Mouse (Mus musculus) thymus, postnatal 14 days (tissue): ENCODE data around the gene Snx9.

Experiments
- DNase-seq: peaks from one replicate; pipeline ENCODE4 v3.0.0; 2021

The Snx9 gene

GRCm38 (mm10) chr17:5807847-5808386, 33.2 kb upstream of the Snx9 start:
- no peak for DNase-seq

DNA sequence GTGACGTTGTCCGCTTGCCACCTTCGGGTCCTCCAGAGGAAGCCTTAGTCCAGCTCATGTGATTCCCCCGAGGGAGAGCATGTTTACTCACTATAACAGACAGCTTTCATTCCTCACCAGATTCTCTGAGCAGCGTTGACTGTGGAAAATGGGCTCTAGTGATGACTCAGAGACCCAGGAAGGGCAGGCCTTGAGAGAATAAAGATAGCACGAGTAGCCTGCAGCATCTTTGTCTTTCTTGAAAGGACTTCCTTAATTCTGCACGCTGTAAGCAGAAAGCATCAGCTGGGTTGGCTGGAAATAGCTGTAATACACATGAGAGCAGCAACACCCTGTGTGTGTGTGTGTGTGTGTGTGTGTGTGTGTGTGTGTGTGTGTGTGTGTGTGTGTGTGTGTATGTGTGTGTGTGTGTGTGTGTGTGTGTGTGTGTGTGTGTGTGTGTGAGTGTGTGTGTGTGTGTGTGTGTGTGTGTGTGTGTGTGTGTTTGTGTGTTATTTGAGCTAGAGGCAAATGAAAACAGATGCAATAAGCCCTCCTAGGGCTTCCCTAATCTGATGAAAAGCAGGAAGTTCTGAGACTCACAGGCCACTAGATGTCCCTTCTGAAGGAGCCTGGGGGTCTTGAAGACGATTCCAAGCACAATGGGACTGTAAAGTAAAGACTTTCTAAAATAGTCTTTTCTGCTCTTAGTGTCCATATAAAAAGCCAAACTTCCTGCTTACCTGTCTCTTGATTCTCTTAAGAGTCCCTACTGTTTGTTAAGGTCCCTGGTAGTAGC, 27.1 kb upstream of the Snx9 start:
- DNase-seq: no peak

DNA sequence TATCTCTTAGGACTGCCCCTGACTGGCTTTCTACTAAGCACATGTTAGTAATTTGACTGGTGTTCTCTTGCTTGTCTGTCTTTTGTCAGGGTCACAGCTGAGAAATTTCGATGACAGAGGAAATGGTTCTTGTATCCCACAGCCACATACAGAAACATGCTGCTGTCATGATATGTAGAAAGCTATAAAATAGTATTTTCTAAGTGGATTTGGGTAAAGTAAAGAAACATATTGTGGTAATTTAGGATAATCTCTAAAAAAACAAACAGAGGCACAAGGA, 26.5 kb upstream of the Snx9 start:
- no peak for DNase-seq

- DNase-seq: no peak
These were observed 23.3 kb upstream of the Snx9 start for GRCm38 (mm10) chr17:5817871-5818270.

DNA sequence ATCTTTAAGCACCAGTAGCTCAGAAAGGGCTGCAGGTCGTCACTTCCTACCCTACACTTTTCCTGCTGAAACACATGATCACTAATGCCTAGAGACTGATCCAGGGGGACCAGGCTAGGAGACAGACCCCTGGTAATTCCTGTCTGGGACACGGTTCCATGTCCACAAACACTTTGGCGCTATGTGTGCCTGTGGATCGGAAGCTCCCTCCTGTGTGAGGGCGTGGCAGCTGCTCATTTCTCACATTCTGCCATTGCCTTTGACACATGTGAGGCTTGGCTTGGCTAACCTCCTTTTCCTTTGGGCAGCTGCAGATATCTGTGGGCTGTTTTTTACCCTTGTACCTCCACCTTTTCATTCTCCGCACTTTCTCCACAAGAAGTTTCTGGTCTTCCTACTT, 22.0 kb upstream of the Snx9 start:
- no peak for DNase-seq

GRCm38 (mm10) chr17:5819799-5820201, 21.3 kb upstream of the Snx9 start:
- DNase-seq: no peak

- no peak for DNase-seq
These were observed 18.6 kb upstream of the Snx9 start for GRCm38 (mm10) chr17:5822541-5822940.

GRCm38 (mm10) chr17:5823032-5823431, 18.1 kb upstream of the Snx9 start:
- no peak for DNase-seq

- no peak for DNase-seq
These were observed 13.1 kb upstream of the Snx9 start for GRCm38 (mm10) chr17:5827836-5828582.

DNA sequence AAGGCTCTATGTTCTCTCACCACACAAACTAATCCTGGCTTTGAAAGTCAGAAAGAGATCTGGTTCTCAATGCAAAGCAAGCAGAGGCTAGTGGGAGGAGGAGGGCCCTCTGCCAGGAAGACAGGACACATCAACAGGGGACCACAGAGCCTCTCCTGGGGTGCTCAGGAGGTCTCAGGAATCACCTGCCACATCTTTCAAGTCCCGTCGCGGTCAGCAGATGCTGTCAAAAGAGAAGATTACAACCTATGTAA, 12.6 kb upstream of the Snx9 start:
- DNase-seq: no peak

- DNase-seq: no peak
These were observed 12.2 kb upstream of the Snx9 start for GRCm38 (mm10) chr17:5828944-5829343.

- DNase-seq: peak; percentile 62
These were observed 11.2 kb upstream of the Snx9 start for GRCm38 (mm10) chr17:5829930-5830329.

GRCm38 (mm10) chr17:5830382-5830781, 10.7 kb upstream of the Snx9 start:
- no peak for DNase-seq

- DNase-seq: no peak
These were observed 10.3 kb upstream of the Snx9 start for GRCm38 (mm10) chr17:5830832-5831231.

DNA sequence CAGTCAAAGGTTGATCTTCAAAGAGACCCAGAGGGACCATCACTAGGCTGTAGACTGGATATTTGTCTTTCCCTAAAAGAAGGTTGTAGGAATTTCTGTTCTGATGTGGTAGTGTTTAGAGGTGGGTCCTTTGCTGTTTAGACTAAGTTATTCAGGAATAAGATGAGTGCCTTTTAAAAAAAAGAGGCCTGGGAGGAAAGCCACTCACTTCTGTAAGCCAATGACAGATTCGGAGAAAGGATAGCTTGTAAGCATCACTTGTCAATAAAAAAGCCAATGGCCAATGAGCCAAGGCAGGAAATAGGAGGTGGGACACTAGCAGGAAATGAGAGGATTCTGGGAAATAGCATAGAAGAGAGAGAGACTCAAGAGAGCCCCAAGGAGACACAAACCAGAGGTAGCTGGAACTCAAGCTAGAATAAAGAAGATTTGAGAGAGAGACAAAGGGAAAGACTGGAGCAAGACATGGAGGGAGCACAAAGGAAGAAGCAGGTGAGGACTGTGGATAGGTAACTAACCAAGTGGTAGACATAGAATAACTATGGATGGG, 9.8 kb upstream of the Snx9 start:
- DNase-seq: no peak

DNA sequence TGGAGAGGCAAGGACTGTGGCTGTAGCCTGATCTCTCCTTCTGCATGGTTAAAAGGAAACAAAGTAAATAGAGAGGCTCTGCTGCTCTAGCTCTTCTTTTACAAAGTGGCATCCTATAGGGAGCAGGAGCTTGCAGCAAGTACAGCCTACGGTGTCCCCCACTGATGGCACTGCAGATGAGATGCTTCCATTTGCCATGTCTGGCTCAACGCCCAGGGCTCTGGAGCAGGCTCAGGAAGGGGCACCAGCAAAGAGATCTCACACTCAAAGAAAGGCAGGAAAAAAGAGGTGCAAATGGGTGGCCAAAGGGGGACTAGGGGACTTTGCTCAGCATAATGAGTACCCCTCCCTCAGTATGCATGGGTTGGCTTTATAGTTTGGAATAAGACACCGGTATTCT, 7.0 kb upstream of the Snx9 start:
- DNase-seq: no peak

GRCm38 (mm10) chr17:5834798-5835328, 6.3 kb upstream of the Snx9 start:
- no peak for DNase-seq

DNA sequence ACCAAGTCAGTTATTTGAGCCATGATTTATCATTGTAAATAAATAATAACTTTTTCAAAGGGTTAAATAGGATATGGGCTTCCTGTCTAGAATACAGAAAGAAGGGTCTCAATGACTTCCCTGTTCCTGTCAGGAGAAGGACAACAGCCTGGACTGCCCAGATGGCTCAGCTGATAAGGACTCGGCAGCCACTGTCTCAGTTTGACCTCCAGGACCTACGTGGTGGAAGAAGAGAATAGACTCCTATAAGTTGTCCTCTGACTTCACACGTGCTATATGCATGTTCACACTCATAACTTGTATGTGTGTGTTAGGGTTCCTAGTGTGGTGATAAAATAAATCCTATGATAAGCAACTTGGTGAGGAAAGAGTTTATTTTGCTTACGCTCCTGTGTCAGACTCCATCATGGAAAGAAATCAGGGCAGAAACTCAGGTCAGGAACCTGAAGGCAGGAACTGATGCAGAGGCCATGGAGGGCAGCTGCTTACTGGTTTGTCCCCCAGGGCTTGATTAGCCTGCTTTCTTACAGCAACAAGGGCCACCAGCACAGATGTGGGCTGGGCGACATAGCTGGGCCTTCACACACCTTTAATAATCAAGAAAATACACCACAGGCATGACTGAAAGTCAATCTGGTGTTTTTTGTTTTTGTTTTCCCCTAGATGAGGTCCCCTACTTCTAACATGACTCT, 1.4 kb upstream of the Snx9 start:
- DNase-seq: no peak

GRCm38 (mm10) chr17:5840550-5841127, 490 bp upstream of the Snx9 start:
- DNase-seq: peak; percentile 28

- DNase-seq: no peak
These were observed 779 bp downstream of the Snx9 start for GRCm38 (mm10) chr17:5841943-5842273.

- DNase-seq: no peak
These were observed 2.0 kb downstream of the Snx9 start for GRCm38 (mm10) chr17:5842988-5843640.

DNA sequence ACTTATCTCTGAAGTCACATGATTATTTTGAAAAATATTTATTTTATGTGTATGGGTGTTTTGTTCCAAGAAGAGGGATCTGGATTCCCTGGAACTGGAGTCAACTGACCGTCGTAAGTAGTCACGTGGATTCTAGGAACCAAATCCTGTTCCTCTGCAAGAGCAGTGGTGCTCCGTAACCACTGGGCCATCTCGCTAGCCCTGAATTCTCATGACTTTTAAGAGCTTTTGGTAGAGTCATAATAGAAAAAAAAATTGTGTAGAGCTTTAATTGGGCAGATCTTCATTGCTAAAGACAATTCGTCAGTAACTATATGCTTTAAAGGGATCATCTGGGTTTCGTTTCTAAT, 2.5 kb downstream of the Snx9 start:
- DNase-seq: no peak

DNA sequence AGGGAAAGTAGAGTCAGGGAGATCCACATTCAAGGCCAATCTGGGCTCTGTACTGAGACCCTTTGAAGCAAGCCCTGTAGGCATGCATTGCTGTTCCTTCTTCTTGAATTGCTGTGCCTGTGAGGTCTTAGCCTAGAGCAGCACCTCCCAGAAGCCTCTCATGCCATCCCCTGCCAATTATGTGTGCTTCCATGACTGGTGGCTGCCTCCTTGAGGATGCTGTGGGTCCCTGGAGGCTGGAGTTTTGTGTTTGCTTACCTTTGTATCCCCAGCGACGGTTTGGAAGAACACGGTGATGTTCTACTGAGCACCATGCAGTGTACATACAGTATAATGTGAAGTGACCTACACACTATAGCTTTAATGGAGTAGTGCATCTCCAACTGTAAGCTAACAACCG, 4.2 kb downstream of the Snx9 start:
- no peak for DNase-seq
